ENCODE assay signal across 9 mouse cellular contexts in genomic region chr4:41129406-41129805, GRCm38 (mm10). TPM values are rescaled to one million over a fixed set of nuclear protein-coding genes. Genes with fewer than 3 reads are reported as not detected.
A peak's percentile ranks its signal among the peaks of the same experiment; 100 is the strongest.
DNase-seq lines count a peak whose midpoint lies in the region; ATAC-seq and TF ChIP-seq lines count a peak whose summit lies in the region.
"Had no signal": no experiment of that assay in that cellular context is flagged by ENCODE, and none has a peak within 500 bp of the region (broad histone marks: within the 10 kb centered on the region; RNA-seq: fewer than 3 reads in every experiment).

No protein-coding gene starts in this region.

- no peak overlapping the region for H3K4me3 ChIP-seq in forebrain, embryonic 10.5 days
- H3K4me3 ChIP-seq in forebrain, embryonic 15.5 days = no peak overlapping the region
- no peak overlapping the region for H3K4me3 ChIP-seq in E14TG2a.4 (replicated peaks; ENCODE audit: low read length)
- H3K4me3 ChIP-seq in forebrain, embryonic 13.5 days = no peak overlapping the region
- H3K4me3 ChIP-seq in intestine, embryonic 16.5 days (ENCODE audit: low read length) = no peak overlapping the region
- H3K4me3 ChIP-seq in liver, embryonic 15.5 days (replicated peaks) = 0 out of 2 replicates have a peak overlapping the region, but pooled peaks have one; percentile 7

- H3K4me1 ChIP-seq in forebrain, embryonic 10.5 days = peaks cover 2% of the 10 kb centered on the region
- H3K4me1 ChIP-seq in forebrain, embryonic 15.5 days = peaks cover 2% of the 10 kb centered on the region
- peaks cover 11% of the 10 kb centered on the region for H3K4me1 ChIP-seq in E14TG2a.4 (replicated peaks; ENCODE audit: low read depth, low read length)
- H3K4me1 ChIP-seq in forebrain, embryonic 13.5 days = peaks cover 2% of the 10 kb centered on the region; the same call in 1 of the 2 replicates
- peaks cover 3% of the 10 kb centered on the region for H3K4me1 ChIP-seq in intestine, embryonic 16.5 days (ENCODE audit: control insufficient read depth, insufficient read depth, low read length)
- peaks cover 49% of the 10 kb centered on the region for H3K4me1 ChIP-seq in liver, embryonic 15.5 days (replicated peaks)

- H3K9ac ChIP-seq in forebrain, embryonic 15.5 days (replicated peaks) = no peak overlapping the region
- no peak overlapping the region for H3K9ac ChIP-seq in forebrain, embryonic 13.5 days
- H3K9ac ChIP-seq in intestine, embryonic 16.5 days (ENCODE audit: low read depth, low read length) = no peak overlapping the region
- H3K9ac ChIP-seq in liver, embryonic 15.5 days = peak overlapping the region; percentile 25

- peak; percentile 35 for DNase-seq in forebrain, embryonic 10.5 days (ENCODE audit: extremely low spot score, low spot score)
- DNase-seq in cerebellum, adult 11 months = peak; percentile 54
- peak; percentile 75 for DNase-seq in skeletal muscle tissue, adult 2 months (ENCODE audit: low read depth, low spot score)

- no peaks in the 10 kb centered on the region for H3K36me3 ChIP-seq in forebrain, embryonic 10.5 days (replicated peaks)
- no peaks in the 10 kb centered on the region for H3K36me3 ChIP-seq in forebrain, embryonic 15.5 days
- no peaks in the 10 kb centered on the region for H3K36me3 ChIP-seq in E14TG2a.4 (ENCODE audit: insufficient read depth, low read length)
- no peaks in the 10 kb centered on the region for H3K36me3 ChIP-seq in forebrain, embryonic 13.5 days (ENCODE audit: poor library complexity, severe bottlenecking)
- no peaks in the 10 kb centered on the region for H3K36me3 ChIP-seq in intestine, embryonic 16.5 days (ENCODE audit: control insufficient read depth, insufficient read depth, low read length)
- no peaks in the 10 kb centered on the region for H3K36me3 ChIP-seq in liver, embryonic 15.5 days (replicated peaks)

- no peak overlapping the region for H3K4me2 ChIP-seq in forebrain, embryonic 15.5 days (replicated peaks)
- H3K4me2 ChIP-seq in forebrain, embryonic 13.5 days = no peak overlapping the region
- no peak overlapping the region for H3K4me2 ChIP-seq in intestine, embryonic 16.5 days (ENCODE audit: low read depth, low read length)
- peak overlapping the region; percentile 57 for H3K4me2 ChIP-seq in liver, embryonic 15.5 days

- H3K27me3 ChIP-seq in forebrain, embryonic 10.5 days (ENCODE audit: poor library complexity, severe bottlenecking) = no peaks in the 10 kb centered on the region
- H3K27me3 ChIP-seq in forebrain, embryonic 15.5 days = no peaks in the 10 kb centered on the region
- no peaks in the 10 kb centered on the region for H3K27me3 ChIP-seq in E14TG2a.4 (ENCODE audit: insufficient read depth, low read length)
- no peaks in the 10 kb centered on the region; the same call in 1 of the 2 replicates for H3K27me3 ChIP-seq in forebrain, embryonic 13.5 days
- no peaks in the 10 kb centered on the region for H3K27me3 ChIP-seq in intestine, embryonic 16.5 days (replicated peaks; ENCODE audit: control insufficient read depth, insufficient read depth, low read length)
- 0 out of 2 replicates have a peak, but pooled peaks cover 3% of the 10 kb centered on the region for H3K27me3 ChIP-seq in liver, embryonic 15.5 days

- no peaks in the 10 kb centered on the region for H3K9me3 ChIP-seq in forebrain, embryonic 10.5 days
- no peaks in the 10 kb centered on the region for H3K9me3 ChIP-seq in forebrain, embryonic 15.5 days
- H3K9me3 ChIP-seq in E14TG2a.4 (ENCODE audit: low read length) = no peaks in the 10 kb centered on the region
- no peaks in the 10 kb centered on the region for H3K9me3 ChIP-seq in forebrain, embryonic 13.5 days (replicated peaks)
- H3K9me3 ChIP-seq in intestine, embryonic 16.5 days (ENCODE audit: control insufficient read depth, low read length) = no peaks in the 10 kb centered on the region
- H3K9me3 ChIP-seq in liver, embryonic 15.5 days (replicated peaks) = no peaks in the 10 kb centered on the region

- no peak overlapping the region for H3K27ac ChIP-seq in forebrain, embryonic 10.5 days
- no peak overlapping the region for H3K27ac ChIP-seq in forebrain, embryonic 15.5 days (replicated peaks)
- H3K27ac ChIP-seq in forebrain, embryonic 13.5 days = no peak overlapping the region
- H3K27ac ChIP-seq in intestine, embryonic 16.5 days (ENCODE audit: low read length) = no peak overlapping the region
- H3K27ac ChIP-seq in liver, embryonic 15.5 days (replicated peaks) = peak overlapping the region; percentile 97
- H3K27ac ChIP-seq: macrophage had no signal

- TF ChIP-seq CTCF in E14TG2a.4 (conservative IDR thresholded peaks at IDR 0.05; ENCODE audit: low read length) = peak; percentile 58

- 14% methylated on average over 2 of the region's 2 CpGs for WGBS in forebrain, embryonic 10.5 days
- 7% methylated on average over 2 of the region's 2 CpGs for WGBS in forebrain, embryonic 15.5 days
- WGBS in forebrain, embryonic 13.5 days = 6% methylated on average over 2 of the region's 2 CpGs
- WGBS in intestine, embryonic 16.5 days = 8% methylated on average over 2 of the region's 2 CpGs
- whole genome bisulfite sequencing in liver, embryonic 15.5 days (ENCODE audit: insufficient replicate concordance) = 0% methylated on average over 2 of the region's 2 CpGs

- no peak for ATAC-seq in forebrain, embryonic 15.5 days (replicated peaks)
- ATAC-seq in forebrain, embryonic 13.5 days = peak; percentile 65
- peak; percentile 80 for ATAC-seq in intestine, embryonic 16.5 days
- peak; percentile 84 for ATAC-seq in liver, embryonic 15.5 days (ENCODE audit: insufficient read depth)

RNA-seq across cellular contexts. Expression of gene Nol6, which starts 5.2 kb away (rescaled TPM):
- 34.3 and 36.9 TPM in 2 replicates for polyA plus RNA-seq in forebrain, embryonic 10.5 days (2016; fragmentation: Nextera tagmentation; extraction: Ambion mirVana)
- polyA plus RNA-seq in forebrain, embryonic 15.5 days (2015; fragmentation: Nextera tagmentation; extraction: Ambion mirVana) = 35.3 and 36.2 TPM in 2 replicates
- polyA plus RNA-seq in forebrain, embryonic 13.5 days (2015; fragmentation: Nextera tagmentation; extraction: Ambion mirVana) = 24.2 and 28.7 TPM in 2 replicates
- polyA plus RNA-seq in intestine, embryonic 16.5 days (2015; fragmentation: Nextera tagmentation; extraction: Ambion mirVana) = 20.0 and 21.8 TPM in 2 replicates
- 9.2 and 9.7 TPM in 2 replicates for polyA plus RNA-seq in liver, embryonic 15.5 days (2015; fragmentation: Nextera tagmentation; extraction: Ambion mirVana)

RNA-seq across cellular contexts. Expression of gene Ube2r2, which starts 6.1 kb away (rescaled TPM):
- polyA plus RNA-seq in forebrain, embryonic 10.5 days (2016; fragmentation: Nextera tagmentation; extraction: Ambion mirVana) = 74.6 and 82.1 TPM in 2 replicates
- polyA plus RNA-seq in forebrain, embryonic 15.5 days (2015; fragmentation: Nextera tagmentation; extraction: Ambion mirVana) = 62.0 and 67.1 TPM in 2 replicates
- polyA plus RNA-seq in forebrain, embryonic 13.5 days (2015; fragmentation: Nextera tagmentation; extraction: Ambion mirVana) = 73.2 and 74.6 TPM in 2 replicates
- 53.5 and 65.4 TPM in 2 replicates for polyA plus RNA-seq in intestine, embryonic 16.5 days (2015; fragmentation: Nextera tagmentation; extraction: Ambion mirVana)
- polyA plus RNA-seq in liver, embryonic 15.5 days (2015; fragmentation: Nextera tagmentation; extraction: Ambion mirVana) = 45.4 and 47.8 TPM in 2 replicates

RNA-seq across cellular contexts. Expression of gene Aqp3, which starts 31.4 kb away (rescaled TPM):
- polyA plus RNA-seq in forebrain, embryonic 10.5 days (2016; fragmentation: Nextera tagmentation; extraction: Ambion mirVana) = 4.6 and 4.9 TPM in 2 replicates
- 0.51 TPM in 1 of 2 replicates, not detected in the other for polyA plus RNA-seq in forebrain, embryonic 15.5 days (2015; fragmentation: Nextera tagmentation; extraction: Ambion mirVana)
- polyA plus RNA-seq in forebrain, embryonic 13.5 days (2015; fragmentation: Nextera tagmentation; extraction: Ambion mirVana) = 0.10 TPM in 1 of 2 replicates, not detected in the other
- polyA plus RNA-seq in intestine, embryonic 16.5 days (2015; fragmentation: Nextera tagmentation; extraction: Ambion mirVana) = 4.4 and 4.5 TPM in 2 replicates
- polyA plus RNA-seq in liver, embryonic 15.5 days (2015; fragmentation: Nextera tagmentation; extraction: Ambion mirVana) = 12.3 and 12.8 TPM in 2 replicates
- polyA plus RNA-seq: macrophage had no signal
